Mouse (Mus musculus) heart, embryonic 14.5 days (tissue): ENCODE measurements at regions not wholly inside any gene's neighbourhood (a gene's known extent, or its start where the extent isn't known, plus 50 kb on each side); places are given as distances from the start of the nearest gene placed in this dataset.
"Not testable (repeated sequence)": the region's sequence is repeated elsewhere in the genome, so short reads cannot be mapped to it uniquely, and the experiment has no call there.

ENCODE experiments used
- ATAC-seq: fragments of 200-750 bp; cut with Nextera tagmentation; 2 replicates; pipeline ENCODE4 v1.8.0; 2017; ENCODE audit warnings: low read depth, moderate TSS enrichment; ENCODE audit not compliant: insufficient number of reproducible peaks, insufficient read depth, low FRiP score
- H3K27ac ChIP-seq, 2 experiments: fragments of 200-500 bp in 1 of 2; fragments of 300-500 bp in 1 of 2; sonication (generic) in 1 of 2; replicated peaks in 1 of 2; 2 replicates each; pipeline ENCODE4 v1.5.1; 2012 to 2014; ENCODE audit warnings: low read depth in 2 of 2, low read length in 2 of 2, control low read depth in 1 of 2, mild to moderate bottlenecking in 1 of 2, mixed read lengths in 1 of 2; ENCODE audit not compliant: control insufficient read depth in 1 of 2, insufficient read depth in 1 of 2
- H3K27me3 ChIP-seq: fragments of 300-500 bp; sonication (generic); 2 replicates; pipeline ENCODE4 v1.6.1; 2014; ENCODE audit warnings: mild to moderate bottlenecking, low read length, control low read depth; ENCODE audit not compliant: control insufficient read depth, insufficient read depth
- H3K36me3 ChIP-seq: fragments of 300-500 bp; sonication (generic); 2 replicates; pipeline ENCODE4 v1.6.1; 2014; ENCODE audit warnings: mild to moderate bottlenecking, control low read depth, low read length, mixed read lengths; ENCODE audit not compliant: control insufficient read depth, insufficient read depth
- H3K4me1 ChIP-seq, 2 experiments: fragments of 200-500 bp in 1 of 2; fragments of 300-500 bp in 1 of 2; sonication (generic) in 1 of 2; 2 replicates each; pipeline ENCODE4 v1.6.1; 2012 to 2014; ENCODE audit warnings: low read length in 2 of 2, control low read depth in 1 of 2, mixed read lengths in 1 of 2; ENCODE audit not compliant: control insufficient read depth in 2 of 2, insufficient read depth in 2 of 2
- H3K4me2 ChIP-seq: fragments of 300-500 bp; sonication (generic); 2 replicates; pipeline ENCODE4 v1.6.1; 2014; ENCODE audit warnings: mild to moderate bottlenecking, low read length
- H3K4me3 ChIP-seq, 2 experiments: fragments of 200-500 bp in 1 of 2; fragments of 300-500 bp in 1 of 2; sonication (generic) in 1 of 2; 2 replicates each; pipeline ENCODE4 v1.5.1; 2012 to 2014; ENCODE audit warnings: low read length in 2 of 2, mild to moderate bottlenecking in 2 of 2, control low read depth in 1 of 2, low read depth in 1 of 2, moderate library complexity in 1 of 2; ENCODE audit not compliant: control insufficient read depth in 1 of 2, insufficient read depth in 1 of 2
- H3K9ac ChIP-seq: fragments of 300-500 bp; sonication (generic); 2 replicates; pipeline ENCODE4 v1.6.1; 2014; ENCODE audit warnings: mild to moderate bottlenecking, low read length
- H3K9me3 ChIP-seq: fragments of 300-500 bp; sonication (generic); 2 replicates; pipeline ENCODE4 v1.6.1; 2016; ENCODE audit warnings: low read length, control low read depth; ENCODE audit not compliant: control insufficient read depth
- WGBS: fragments of 180-500 bp; shearing (Covaris S2); extraction: QIAGEN DNeasy Blood & Tissue Kit; methylation state at CpG from one replicate; pipeline ENCODE4 v1.1.7; 2014; 5-methylcytosine and 5-hydroxymethylcytosine counted together

DNA sequence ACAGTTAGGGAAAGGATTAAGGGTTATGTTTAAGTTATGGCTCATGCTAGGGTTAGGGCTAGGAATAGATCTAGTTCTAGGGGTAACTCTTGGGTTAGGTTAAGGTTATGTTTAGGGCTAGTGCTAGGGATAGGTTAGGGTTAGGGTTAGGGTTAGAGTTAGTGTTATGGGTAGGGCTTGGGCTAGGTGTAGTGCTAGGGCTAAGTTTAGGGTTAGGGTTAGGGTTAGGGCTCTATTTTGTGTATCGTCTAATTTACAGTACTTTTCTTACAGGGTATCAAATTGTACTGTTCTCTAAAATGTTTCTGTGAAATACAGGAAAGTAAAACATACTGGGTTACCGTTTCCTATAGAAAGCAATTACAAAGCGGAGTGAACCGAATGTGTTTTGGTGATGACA is 64.8 kb downstream of the Ptchd3 start:
- no peaks in the 10 kb centered on the region for H3K9me3 ChIP-seq
- H3K27ac ChIP-seq, result no peak overlapping the region
- H3K4me1 ChIP-seq, result no peaks in the 10 kb centered on the region
- no peak overlapping the region for H3K4me3 ChIP-seq
- ATAC-seq, result no peak
- H3K9ac ChIP-seq, result no peak overlapping the region
- 93% methylated on average over 4 of the region's 4 CpGs for WGBS
- H3K27me3 ChIP-seq, result no peaks in the 10 kb centered on the region
- H3K4me2 ChIP-seq, result no peak overlapping the region
- H3K36me3 ChIP-seq, result no peaks in the 10 kb centered on the region

GRCm38 (mm10) chr11:121904393-121904792 is 74.3 kb downstream of the Ptchd3 start:
- not testable (repeated sequence) for H3K27ac ChIP-seq, H3K9me3 ChIP-seq, ATAC-seq, H3K27me3 ChIP-seq, H3K36me3 ChIP-seq, H3K9ac ChIP-seq, H3K4me1 ChIP-seq, H3K4me3 ChIP-seq, H3K4me2 ChIP-seq
- WGBS, result 74% methylated on average over 6 of the region's 6 CpGs

- not testable (repeated sequence) for H3K27ac ChIP-seq, H3K4me1 ChIP-seq, H3K9ac ChIP-seq, ATAC-seq, H3K36me3 ChIP-seq, H3K27me3 ChIP-seq, H3K4me3 ChIP-seq, H3K9me3 ChIP-seq
- H3K4me2 ChIP-seq, result peak overlapping the region; percentile 31; the same call in 1 of the 2 replicates
- WGBS, result 85% methylated on average over 10 of the region's 10 CpGs
These were observed 94.6 kb downstream of the Ptchd3 start for GRCm38 (mm10) chr11:121924631-121925030.

GRCm38 (mm10) chr11:121925043-121925442 is 95.0 kb downstream of the Ptchd3 start:
- H3K27ac ChIP-seq, H3K4me1 ChIP-seq, H3K27me3 ChIP-seq, H3K9ac ChIP-seq, H3K9me3 ChIP-seq, H3K4me3 ChIP-seq, ATAC-seq, H3K36me3 ChIP-seq: not testable (repeated sequence)
- WGBS, result 43% methylated on average over 15 of the region's 16 CpGs
- peak overlapping the region; percentile 31; the same call in 1 of the 2 replicates for H3K4me2 ChIP-seq

DNA sequence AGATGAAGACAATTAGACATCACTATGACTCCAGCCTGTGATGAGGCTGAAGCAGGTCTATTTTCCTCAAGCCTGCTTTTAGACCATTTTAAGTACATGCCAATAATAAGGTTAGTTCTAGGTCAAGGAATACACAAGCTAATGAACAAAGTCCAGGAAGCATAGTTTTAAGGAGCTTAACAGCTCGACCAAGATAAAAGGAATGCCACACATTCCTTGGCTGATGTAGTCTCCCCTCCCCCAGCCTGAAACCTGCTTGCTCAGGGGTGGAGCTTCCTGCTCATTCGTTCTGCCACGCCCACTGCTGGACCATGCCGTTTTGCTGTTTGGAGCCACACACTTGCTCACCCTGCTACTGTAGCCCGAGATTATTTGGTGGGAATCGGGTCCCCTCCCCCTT is 121.7 kb downstream of the Ptchd3 start:
- H3K4me3 ChIP-seq, H3K9ac ChIP-seq, H3K36me3 ChIP-seq, H3K27me3 ChIP-seq, H3K4me1 ChIP-seq, H3K4me2 ChIP-seq, ATAC-seq, H3K9me3 ChIP-seq: not testable (repeated sequence)
- peak overlapping the region in 1 of 2 experiments; percentile 27; a peak in 1 of 4 replicates for H3K27ac ChIP-seq
- WGBS, result 39% methylated on average over 6 of the region's 6 CpGs

GRCm38 (mm10) chr11:121956367-121957235 is 126.6 kb downstream of the Ptchd3 start:
- H3K9ac ChIP-seq, result not testable (repeated sequence)

DNA sequence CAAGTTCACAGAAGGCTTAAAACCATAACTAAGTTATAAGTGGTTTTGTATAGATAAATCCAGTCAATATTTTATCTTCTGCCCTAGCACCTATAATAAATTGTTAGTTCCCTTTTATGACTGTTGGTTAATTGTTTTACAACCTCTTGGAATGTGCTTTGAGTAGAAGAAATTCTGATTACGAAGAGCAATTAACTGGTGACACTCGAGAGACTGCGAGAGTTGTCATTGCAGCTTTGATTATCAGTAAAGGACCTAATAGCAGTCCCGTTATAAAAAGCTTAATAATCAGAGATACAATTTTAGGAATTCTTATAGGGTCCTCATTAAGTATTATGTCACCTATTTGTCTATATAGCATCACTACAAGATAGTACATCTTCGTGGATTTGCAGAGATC is 128.7 kb downstream of the Ptchd3 start:
- not testable (repeated sequence) for H3K9me3 ChIP-seq, H3K27me3 ChIP-seq, H3K4me1 ChIP-seq, H3K36me3 ChIP-seq, ATAC-seq, H3K27ac ChIP-seq, H3K4me3 ChIP-seq, H3K9ac ChIP-seq, H3K4me2 ChIP-seq
- WGBS, result 79% methylated on average over 5 of the region's 5 CpGs

More at GRCm38 (mm10) chr11:121956367-121957235, 126.6 kb downstream of the Ptchd3 start:
- H3K36me3 ChIP-seq, H3K4me1 ChIP-seq, ATAC-seq, H3K9me3 ChIP-seq, H3K27ac ChIP-seq, H3K27me3 ChIP-seq: not testable (repeated sequence)
- WGBS, result 23% methylated on average over 20 of the region's 20 CpGs
- Histone ChIP-seq H3K4me3 (peak overlapping the region in 1 of 2 experiments; percentile 36; a peak in 2 of 4 replicates), H3K4me2 (peak overlapping the region; percentile 47)

GRCm38 (mm10) chr11:121964111-121964510 is 134.1 kb downstream of the Ptchd3 start:
- H3K9me3 ChIP-seq, ATAC-seq, H3K4me3 ChIP-seq, H3K9ac ChIP-seq, H3K27ac ChIP-seq, H3K4me2 ChIP-seq, H3K36me3 ChIP-seq, H3K4me1 ChIP-seq, H3K27me3 ChIP-seq: not testable (repeated sequence)
